Mouse (Mus musculus) adrenal gland, postnatal 0 days (tissue): ENCODE results near the gene Emp3. TPM values are rescaled to one million over a fixed set of nuclear protein-coding genes. Genes with fewer than 3 reads are reported as not detected.

Experiments
- polyA plus RNA-seq: library from polyadenylated mRNA; unstranded; fragments of >200 nt; fragmentation: Nextera tagmentation; extraction: Ambion mirVana; gene quantifications from 2 replicates; pipeline ENCODE4 v1.2.1, GENCODE M21; 2015

Emp3 gene
- 321 and 340 TPM in 2 replicates for polyA plus RNA-seq

GRCm38 (mm10) chr7:45921242-45921621 lies at the start of gene Emp3:
Gene Emp3, minus strand, starts transcription at chr7:45921404.

GRCm38 (mm10) chr7:45923762-45924428 lies 2.7 kb upstream of the Emp3 start, which contains the start of gene Ccdc114:
Gene Ccdc114, plus strand, starts transcription at chr7:45924072.

GRCm38 (mm10) chr7:45896517-45897257 lies 24.5 kb downstream of the Emp3 start, which contains the start of the genes Syngr4 and Tmem143:
Gene Syngr4, minus strand, starts transcription at chr7:45896714.
Gene Tmem143, plus strand, starts transcription at chr7:45896941.

GRCm38 (mm10) chr7:45878278-45878677 lies 42.9 kb downstream of the Emp3 start, which contains the start of gene Grin2d:
Gene Grin2d, minus strand, starts transcription at chr7:45878378.

GRCm38 (mm10) chr7:45872624-45873023 lies 48.6 kb downstream of the Emp3 start, which contains the start of gene Kdelr1:
Gene Kdelr1, plus strand, starts transcription at chr7:45872772.

Other genes starting within 250 kb of the Emp3 start
- 0.25 TPM in 1 of 2 replicates, not detected in the other for gene Ntn5, start 237.4 kb downstream of the Emp3 start, polyA plus RNA-seq
- gene Sec1, start 227.0 kb downstream of the Emp3 start, polyA plus RNA-seq: 0.14 and 0.33 TPM in 2 replicates
- gene Car11, start 221.6 kb downstream of the Emp3 start, polyA plus RNA-seq: 8.4 and 17.6 TPM in 2 replicates
- 40.4 and 69.7 TPM in 2 replicates for gene Dbp, start 216.3 kb downstream of the Emp3 start, polyA plus RNA-seq
- gene Rpl18, start 205.9 kb downstream of the Emp3 start, polyA plus RNA-seq: 795 and 838 TPM in 2 replicates
- 13.2 and 16.9 TPM in 2 replicates for gene Sphk2, start 203.4 kb downstream of the Emp3 start, polyA plus RNA-seq
- gene Fam83e, start 200.2 kb downstream of the Emp3 start, polyA plus RNA-seq: 0.14 and 0.47 TPM in 2 replicates
- not detected in 2 replicates for gene Spaca4, start 195.6 kb downstream of the Emp3 start, polyA plus RNA-seq
- 1.4 and 2.0 TPM in 2 replicates for gene Lmtk3, start 137.7 kb downstream of the Emp3 start, polyA plus RNA-seq
- 0.54 and 0.91 TPM in 2 replicates for gene Sult2b1, start 136.7 kb downstream of the Emp3 start, polyA plus RNA-seq
- 89.1 and 99.9 TPM in 2 replicates for gene Cyth2, start 106.8 kb downstream of the Emp3 start, polyA plus RNA-seq
- 0.36 and 0.38 TPM in 2 replicates for gene Kcnj14, start 96.6 kb downstream of the Emp3 start, polyA plus RNA-seq
- gene Grwd1, start 90.5 kb downstream of the Emp3 start, polyA plus RNA-seq: 17.5 and 26.8 TPM in 2 replicates
- 60.1 and 83.7 TPM in 2 replicates for gene Kdelr1, start 48.6 kb downstream of the Emp3 start, polyA plus RNA-seq
- gene Grin2d, start 43.0 kb downstream of the Emp3 start, polyA plus RNA-seq: 0.55 and 0.84 TPM in 2 replicates
- gene Syngr4, start 24.7 kb downstream of the Emp3 start, polyA plus RNA-seq: 0.94 and 0.98 TPM in 2 replicates
- 5.0 and 10.1 TPM in 2 replicates for gene Tmem143, start 24.5 kb downstream of the Emp3 start, polyA plus RNA-seq
- gene Ccdc114, start 2.7 kb upstream of the Emp3 start, polyA plus RNA-seq: 4.8 and 9.6 TPM in 2 replicates
- gene Abcc6, start 108.9 kb upstream of the Emp3 start, polyA plus RNA-seq: 0.57 and 0.99 TPM in 2 replicates
- 12.2 and 19.7 TPM in 2 replicates for gene Nomo1, start 112.3 kb upstream of the Emp3 start, polyA plus RNA-seq
- gene Kcnj11, start 179.4 kb upstream of the Emp3 start, polyA plus RNA-seq: 0.19 and 0.20 TPM in 2 replicates